Mouse (Mus musculus): Measurements from ENCODE around the gene Ccdc174. TPM values are rescaled to one million over a fixed set of nuclear protein-coding genes. Genes with fewer than 3 reads are reported as not detected.
"Not testable (repeated sequence)": the region's sequence is repeated elsewhere in the genome, so short reads cannot be mapped to it uniquely, and the experiment has no call there.

The Ccdc174 gene
- polyA plus RNA-seq, 1 experiment from 2014 or later: 40.6 TPM

GRCm38 (mm10) chr6:91872781-91873180 is 5.1 kb upstream of the Ccdc174 start:
- Histone ChIP-seq H3K27ac (no peak overlapping the region), H3K4me2 (no peak overlapping the region), H3K4me1 (peaks cover 5% of the 10 kb centered on the region; the same call in 1 of the 2 replicates), H3K4me3 (no peak overlapping the region), H3K36me3 (replicated peaks) (no peaks in the 10 kb centered on the region), H3K9ac (no peak overlapping the region), H3K9me3 (no peaks in the 10 kb centered on the region), H3K27me3 (replicated peaks) (no peaks in the 10 kb centered on the region)
- WGBS: 47% methylated on average over 2 of the region's 2 CpGs
- no peak for ATAC-seq (replicated peaks)

- H3K4me2 ChIP-seq: no peak overlapping the region
- no peaks in the 10 kb centered on the region for H3K27me3 ChIP-seq (replicated peaks)
- no peak overlapping the region for H3K4me3 ChIP-seq
- 94% methylated on average over 2 of the region's 2 CpGs for WGBS
- H3K36me3 ChIP-seq (replicated peaks): peaks cover 54% of the 10 kb centered on the region
- H3K9me3 ChIP-seq: no peaks in the 10 kb centered on the region
- peaks cover 10% of the 10 kb centered on the region for H3K4me1 ChIP-seq
- no peak overlapping the region for H3K27ac ChIP-seq
- no peak for ATAC-seq (replicated peaks)
- no peak overlapping the region for H3K9ac ChIP-seq
Observed at GRCm38 (mm10) chr6:91883859-91884258, 6.0 kb downstream of the Ccdc174 start.

GRCm38 (mm10) chr6:91889255-91889906 is 11.5 kb downstream of the Ccdc174 start:
- Histone ChIP-seq H3K27ac (no peak overlapping the region), H3K4me1 (no peaks in the 10 kb centered on the region), H3K36me3 (replicated peaks) (peaks cover 64% of the 10 kb centered on the region), H3K27me3 (replicated peaks) (no peaks in the 10 kb centered on the region), H3K9ac (no peak overlapping the region), H3K9me3 (no peaks in the 10 kb centered on the region), H3K4me2 (no peak overlapping the region), H3K4me3 (no peak overlapping the region)
- no peak for ATAC-seq (replicated peaks)
- WGBS: 71% methylated on average over 3 of the region's 3 CpGs

- 90% methylated on average over 5 of the region's 5 CpGs for WGBS
- Histone ChIP-seq H3K36me3 (replicated peaks) (peaks cover 74% of the 10 kb centered on the region), H3K27ac (no peak overlapping the region), H3K9ac (no peak overlapping the region), H3K4me2 (no peak overlapping the region), H3K9me3 (no peaks in the 10 kb centered on the region), H3K4me3 (no peak overlapping the region), H3K27me3 (replicated peaks) (no peaks in the 10 kb centered on the region), H3K4me1 (no peaks in the 10 kb centered on the region)
- ATAC-seq (replicated peaks): no peak
Observed at GRCm38 (mm10) chr6:91890615-91891014, 12.8 kb downstream of the Ccdc174 start.

DNA sequence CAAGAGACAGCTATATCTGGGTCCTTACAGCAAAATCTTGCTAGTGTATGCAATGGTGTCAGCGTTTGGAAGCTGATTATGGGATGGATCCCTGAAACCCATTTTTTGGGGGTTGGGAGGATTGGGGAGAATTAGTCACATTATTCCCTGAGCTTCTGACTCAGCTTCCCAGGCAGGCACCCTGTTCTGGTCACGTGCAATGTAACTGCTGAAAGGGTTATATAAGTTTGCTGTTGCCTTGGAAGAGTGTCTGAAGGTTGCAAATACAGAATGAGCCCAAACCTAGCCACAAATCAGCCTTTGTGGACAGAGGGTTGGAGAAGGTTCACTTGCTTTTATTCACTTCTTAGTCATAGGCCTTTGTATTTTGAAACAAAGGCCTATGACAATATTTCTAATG is 13.9 kb downstream of the Ccdc174 start:
- Histone ChIP-seq H3K4me2 (no peak overlapping the region), H3K27ac (no peak overlapping the region), H3K4me1 (no peaks in the 10 kb centered on the region), H3K27me3 (replicated peaks) (no peaks in the 10 kb centered on the region), H3K9ac (no peak overlapping the region), H3K36me3 (replicated peaks) (peaks cover 65% of the 10 kb centered on the region), H3K9me3 (no peaks in the 10 kb centered on the region), H3K4me3 (no peak overlapping the region)
- WGBS: 97% methylated on average over 2 of the region's 2 CpGs
- no peak for ATAC-seq (replicated peaks)

DNA sequence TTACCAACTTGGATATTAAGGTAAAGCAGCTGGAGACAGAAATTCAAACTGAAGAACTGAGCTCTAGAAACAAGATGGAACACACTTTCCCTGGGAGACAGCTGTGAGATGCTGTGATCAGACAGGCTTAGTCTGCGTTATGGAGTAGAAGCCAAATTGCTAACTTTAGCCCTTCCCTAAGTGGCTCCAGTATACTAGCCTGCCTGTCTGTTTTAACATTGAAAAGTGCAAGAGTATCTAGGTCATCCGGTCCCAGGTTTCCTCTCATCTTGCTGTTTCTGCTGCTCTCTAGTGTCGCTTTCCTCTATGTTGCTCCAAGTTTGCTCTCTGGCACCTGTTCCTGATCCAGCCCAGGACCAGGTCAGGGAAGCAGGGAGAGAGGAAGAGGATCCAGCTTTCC is 18.9 kb downstream of the Ccdc174 start:
- 97% methylated on average over 3 of the region's 3 CpGs for WGBS
- Histone ChIP-seq H3K4me2 (no peak overlapping the region), H3K27me3 (replicated peaks) (no peaks in the 10 kb centered on the region), H3K4me1 (no peaks in the 10 kb centered on the region), H3K27ac (no peak overlapping the region), H3K36me3 (replicated peaks) (peaks cover 66% of the 10 kb centered on the region), H3K4me3 (no peak overlapping the region), H3K9me3 (no peaks in the 10 kb centered on the region), H3K9ac (no peak overlapping the region)
- no peak for ATAC-seq (replicated peaks)

- Histone ChIP-seq H3K36me3 (replicated peaks) (peaks cover 33% of the 10 kb centered on the region), H3K4me1 (no peaks in the 10 kb centered on the region), H3K9ac (no peak overlapping the region), H3K27ac (no peak overlapping the region), H3K4me2 (no peak overlapping the region), H3K27me3 (replicated peaks) (no peaks in the 10 kb centered on the region), H3K4me3 (no peak overlapping the region), H3K9me3 (no peaks in the 10 kb centered on the region)
- no peak for ATAC-seq (replicated peaks)
- 35% methylated on average over 5 of the region's 5 CpGs for whole genome bisulfite sequencing
Observed at GRCm38 (mm10) chr6:91901505-91901904, 23.7 kb downstream of the Ccdc174 start.

- H3K9ac ChIP-seq; ATAC-seq (replicated peaks); H3K4me3 ChIP-seq; H3K4me2 ChIP-seq; H3K9me3 ChIP-seq; H3K27me3 ChIP-seq (replicated peaks); H3K4me1 ChIP-seq; H3K27ac ChIP-seq: not testable (repeated sequence)
- peaks cover 29% of the 10 kb centered on the region for H3K36me3 ChIP-seq (replicated peaks)
- WGBS: over 99% methylated on average over 2 of the region's 2 CpGs
Observed at GRCm38 (mm10) chr6:91902509-91902908, 24.7 kb downstream of the Ccdc174 start, which contains the start of gene 4930590J08Rik. Gene 4930590J08Rik, plus strand, starts transcription at chr6:91902809.

DNA sequence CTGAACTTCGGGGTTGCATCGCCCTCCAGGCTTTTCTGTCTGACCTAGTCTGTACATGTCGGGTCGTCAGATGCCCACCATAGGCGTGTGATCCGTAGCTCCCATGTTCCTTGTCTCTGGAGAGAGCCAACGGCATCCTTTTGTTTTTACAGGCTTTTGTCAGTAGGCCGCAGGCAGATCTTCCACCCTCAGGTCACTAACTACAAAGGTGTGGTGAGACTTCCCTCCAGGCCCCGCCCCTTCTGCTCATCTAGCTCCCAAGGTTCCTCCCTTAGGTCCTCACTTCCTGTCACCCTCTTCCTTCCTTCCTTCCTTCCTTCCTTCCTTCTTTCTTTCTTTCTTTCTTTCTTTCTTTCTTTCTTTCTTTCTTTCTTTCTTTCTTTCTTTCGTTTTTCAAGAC is 36.2 kb downstream of the Ccdc174 start:
- 88% methylated on average over 10 of the region's 10 CpGs for WGBS

DNA sequence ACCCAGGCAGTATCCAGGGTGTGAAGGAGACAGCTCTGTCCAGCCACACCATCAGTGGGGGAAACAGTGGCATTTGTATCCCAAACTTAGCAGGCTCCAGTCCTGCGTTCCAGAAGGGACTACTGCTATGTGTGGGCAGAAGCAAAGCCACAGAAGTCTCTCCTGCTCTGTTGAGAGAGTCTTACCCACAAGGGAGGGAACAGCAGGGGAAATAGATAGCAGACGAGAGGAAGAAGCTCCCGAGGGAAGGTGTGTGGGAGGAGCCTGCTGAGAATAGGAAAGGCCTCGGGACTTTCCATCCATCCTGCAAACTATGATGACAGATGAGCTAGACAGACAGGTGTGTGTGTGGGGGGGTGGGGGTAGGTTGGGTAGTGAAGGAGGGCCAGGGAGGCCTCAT is 39.4 kb downstream of the Ccdc174 start:
- no peaks in the 10 kb centered on the region for H3K9me3 ChIP-seq
- ATAC-seq (replicated peaks): no peak
- H3K4me3 ChIP-seq: no peak overlapping the region
- H3K27me3 ChIP-seq (replicated peaks): no peaks in the 10 kb centered on the region
- 58% methylated on average over 4 of the region's 4 CpGs for WGBS
- H3K27ac ChIP-seq: no peak overlapping the region
- H3K4me1 ChIP-seq: no peaks in the 10 kb centered on the region
- H3K4me2 ChIP-seq: no peak overlapping the region
- H3K36me3 ChIP-seq (replicated peaks): no peaks in the 10 kb centered on the region
- H3K9ac ChIP-seq: no peak overlapping the region

More for the DNA sequence above, 36.2 kb downstream of the Ccdc174 start:
- H3K4me3 ChIP-seq: no peak overlapping the region
- no peaks in the 10 kb centered on the region for H3K4me1 ChIP-seq
- no peak overlapping the region for H3K9ac ChIP-seq
- no peaks in the 10 kb centered on the region for H3K36me3 ChIP-seq (replicated peaks)
- no peaks in the 10 kb centered on the region for H3K9me3 ChIP-seq
- no peak overlapping the region for H3K27ac ChIP-seq
- no peak for ATAC-seq (replicated peaks)
- H3K27me3 ChIP-seq (replicated peaks): no peaks in the 10 kb centered on the region
- H3K4me2 ChIP-seq: no peak overlapping the region

DNA sequence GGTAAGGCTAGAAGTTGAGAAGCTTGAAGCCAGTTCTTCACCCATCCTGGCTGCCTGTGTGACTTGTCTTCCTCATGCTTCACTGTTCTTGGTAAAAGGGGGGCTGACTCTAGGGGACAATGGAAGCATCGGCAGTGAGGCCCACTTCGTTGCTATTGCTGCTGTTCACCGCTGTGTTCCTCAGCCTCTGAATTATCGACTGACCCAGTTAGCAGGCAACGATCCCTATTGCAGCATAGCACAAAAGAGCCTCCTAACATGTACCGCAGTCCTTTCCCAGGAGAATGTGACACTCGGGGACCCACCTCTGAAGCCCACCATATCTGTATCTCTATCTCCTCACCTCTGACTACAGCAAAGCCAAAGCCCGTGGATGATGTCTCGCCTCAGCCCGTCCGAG is 39.9 kb downstream of the Ccdc174 start:
- H3K4me1 ChIP-seq: no peaks in the 10 kb centered on the region
- H3K4me2 ChIP-seq: no peak overlapping the region
- H3K27me3 ChIP-seq (replicated peaks): no peaks in the 10 kb centered on the region
- 80% methylated on average over 11 of the region's 11 CpGs for WGBS
- H3K27ac ChIP-seq: no peak overlapping the region
- no peaks in the 10 kb centered on the region for H3K36me3 ChIP-seq (replicated peaks)
- no peaks in the 10 kb centered on the region for H3K9me3 ChIP-seq
- no peak overlapping the region for H3K4me3 ChIP-seq
- ATAC-seq (replicated peaks): no peak
- H3K9ac ChIP-seq: no peak overlapping the region

GRCm38 (mm10) chr6:91931231-91931630 is 53.4 kb downstream of the Ccdc174 start:
- Histone ChIP-seq H3K9me3 (no peaks in the 10 kb centered on the region), H3K27me3 (replicated peaks) (no peaks in the 10 kb centered on the region), H3K4me2 (no peak overlapping the region), H3K4me3 (no peak overlapping the region), H3K4me1 (no peaks in the 10 kb centered on the region), H3K27ac (no peak overlapping the region), H3K9ac (no peak overlapping the region), H3K36me3 (replicated peaks) (no peaks in the 10 kb centered on the region)
- no peak for ATAC-seq (replicated peaks)
- WGBS: 80% methylated on average over 5 of the region's 5 CpGs

DNA sequence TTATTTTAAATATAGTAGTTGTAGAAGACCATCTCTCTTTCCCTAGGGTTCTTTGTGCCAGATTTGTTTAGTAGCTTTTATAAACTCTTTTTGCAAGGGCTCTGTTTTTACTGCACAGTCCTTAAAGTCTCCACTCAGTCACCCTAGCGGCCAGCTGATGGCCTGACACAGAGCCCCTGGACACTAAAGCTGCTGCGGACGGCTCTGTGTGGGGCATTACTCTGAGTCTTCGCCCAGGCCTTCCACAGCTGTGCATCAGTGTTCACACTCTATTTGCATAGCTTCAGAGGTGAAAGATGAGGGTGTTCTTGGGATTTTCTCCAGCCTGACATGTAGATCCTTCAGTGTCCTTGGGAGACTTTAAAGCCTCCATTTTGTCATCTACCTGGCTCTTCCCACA is 60.6 kb downstream of the Ccdc174 start:
- Histone ChIP-seq H3K27me3 (replicated peaks) (no peaks in the 10 kb centered on the region), H3K4me3 (no peak overlapping the region), H3K27ac (no peak overlapping the region), H3K36me3 (replicated peaks) (no peaks in the 10 kb centered on the region), H3K9me3 (no peaks in the 10 kb centered on the region), H3K9ac (no peak overlapping the region), H3K4me2 (no peak overlapping the region), H3K4me1 (no peaks in the 10 kb centered on the region)
- ATAC-seq (replicated peaks): no peak
- 26% methylated on average over 4 of the region's 4 CpGs for WGBS
